Mouse (Mus musculus): Measurements from ENCODE around the gene Atp6v1g2.

GRCm38 (mm10) chr17:35187345-35187744 lies 46.1 kb upstream of the Atp6v1g2 start:
- no peak for TF ChIP-seq POLR2A (IDR thresholded peaks at IDR 0.05; ENCODE audit: low read depth, low read length)
- TF ChIP-seq CTCF (conservative IDR thresholded peaks at IDR 0.05; ENCODE audit: insufficient read depth, insufficient read length, low read depth, low read length) = no peak

Data from kidney, adult 2 months (tissue).